8 mouse cellular contexts compared by ENCODE assay signal in genomic region chr7:80115224-80115590, GRCm38 (mm10). TPM values are rescaled to one million over a fixed set of nuclear protein-coding genes. Genes with fewer than 3 reads are reported as not detected.
DNase-seq lines count a peak whose midpoint lies in the region; ATAC-seq lines count a peak whose summit lies in the region.

Idh2 (minus strand) TSS chr7:80115392.

- DNase-seq in adrenal gland, adult (ENCODE audit: inconsistent age in 2 of 2, low spot score in 1 of 2), result peak; percentile 96 to 98
- peak; percentile 90 for DNase-seq in embryo, embryonic 10.5 days (ENCODE audit: low spot score)
- peak; percentile 96 for DNase-seq in gastrocnemius, postnatal 25 days
- DNase-seq in intestine, embryonic 14.5 days (ENCODE audit: low spot score), result peak; percentile 92
- peak; percentile 86 to 88 for DNase-seq in left cerebral cortex, postnatal 14 days (ENCODE audit: low spot score in 2 of 2)
- peak; percentile 89 for DNase-seq in mesoderm, embryonic 11.5 days (ENCODE audit: low read depth, low spot score)
- peak; percentile 82 to 86 for DNase-seq in right cerebral cortex, postnatal 36 days (ENCODE audit: low spot score in 2 of 2)
- DNase-seq in yolk sac, embryonic 10.5 days (ENCODE audit: low spot score), result peak; percentile 90

- H3K36me3 ChIP-seq in intestine, embryonic 14.5 days (ENCODE audit: control insufficient read depth, insufficient read depth, low read length), result peaks cover 10% of the 10 kb centered on the region

- WGBS in intestine, embryonic 14.5 days, result 0% methylated on average over 28 of the region's 29 CpGs

- peak; percentile 97 for ATAC-seq in intestine, embryonic 14.5 days (replicated peaks; ENCODE audit: low FRiP score, low TSS enrichment, low read depth)

- peak within 1 kb of the TSS; percentile 98 for H3K27ac ChIP-seq in intestine, embryonic 14.5 days (ENCODE audit: low read depth)

- no peaks in the 10 kb centered on the region for H3K27me3 ChIP-seq in intestine, embryonic 14.5 days (replicated peaks; ENCODE audit: control insufficient read depth, insufficient read depth, low read length)

- peak within 1 kb of the TSS; percentile 91 for H3K4me2 ChIP-seq in intestine, embryonic 14.5 days (ENCODE audit: low read length)

- peak within 1 kb of the TSS; percentile 92 for H3K4me3 ChIP-seq in intestine, embryonic 14.5 days (ENCODE audit: low read depth, low read length)

- intact Hi-C loops in left cerebral cortex, postnatal 14 days (cut with DNase I), result no loop called here

- peaks cover 36% of the 10 kb centered on the region for H3K4me1 ChIP-seq in intestine, embryonic 14.5 days (replicated peaks; ENCODE audit: control insufficient read depth, insufficient read depth, low read length)

- no peaks in the 10 kb centered on the region for H3K9me3 ChIP-seq in intestine, embryonic 14.5 days (ENCODE audit: control insufficient read depth, low read length)

- H3K9ac ChIP-seq in intestine, embryonic 14.5 days (ENCODE audit: low read length), result peak within 1 kb of the TSS; percentile 98

RNA-seq across cellular contexts. Expression of gene Idh2, which starts in this region (rescaled TPM):
- total RNA-seq in gastrocnemius, postnatal 25 days (2021), result 100 to 1,000 TPM; 102 to 256 TPM
- polyA plus RNA-seq in intestine, embryonic 14.5 days (2014; fragmentation: Nextera tagmentation; extraction: Ambion mirVana), result 603 and 627 TPM in 2 replicates
- 10 to 100 TPM; 48.1 to 50.3 TPM for total RNA-seq in left cerebral cortex, postnatal 14 days (2021)

Comparison
In these comparisons a context has a peak if more than half of its experiments do, and no peak if none do; other contexts are left out.
1. Peak in every context shown above with its lines: DNase-seq, ATAC-seq, H3K4me3 ChIP-seq and H3K27ac ChIP-seq.